Mouse (Mus musculus): ENCODE data around the gene Cdip1. TPM values are rescaled to one million over a fixed set of nuclear protein-coding genes. Genes with fewer than 3 reads are reported as not detected.
A peak's percentile ranks its signal among the peaks of the same experiment; 100 is the strongest.
"Not testable (repeated sequence)": the region's sequence is repeated elsewhere in the genome, so short reads cannot be mapped to it uniquely, and the experiment has no call there.

Gene Cdip1
- polyA plus RNA-seq, 1 experiment = 44.9 TPM

DNA sequence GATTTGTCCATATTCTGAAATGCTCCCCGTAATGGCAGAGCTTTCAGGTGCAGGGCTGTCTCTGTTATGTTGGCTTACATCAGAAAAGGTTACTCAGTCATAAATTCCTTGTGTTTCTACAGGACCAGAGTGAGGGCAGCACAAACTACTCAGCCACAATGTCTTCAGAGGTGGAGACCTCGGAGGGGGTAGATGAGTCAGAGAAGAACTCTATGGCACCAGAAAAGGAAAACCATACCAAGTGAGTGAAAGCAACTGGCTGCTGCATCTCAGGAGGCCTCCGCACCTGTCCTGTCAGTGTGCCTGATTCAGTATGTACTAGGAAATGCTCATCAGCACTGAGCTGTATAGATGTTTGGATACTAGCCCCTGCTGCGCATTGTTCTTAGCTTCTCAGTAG, 27.7 kb downstream of the Cdip1 start:
- Histone ChIP-seq H3K4me2 (ENCODE audit: low read depth) (no peak overlapping the region), H3K27me3 (ENCODE audit: control insufficient read depth, insufficient read depth, insufficient read length) (no peaks in the 10 kb centered on the region), H3K79me2 (ENCODE audit: control insufficient read depth, insufficient read depth) (peaks cover 7% of the 10 kb centered on the region), H3ac (ENCODE audit: control insufficient read depth, insufficient read length) (no peak overlapping the region), H3K36me3 (ENCODE audit: control insufficient read depth, insufficient read depth) (peaks cover 21% of the 10 kb centered on the region), H3K4me3 (no peak overlapping the region)
- no peak for TF ChIP-seq POLR2A (IDR thresholded peaks at IDR 0.05; ENCODE audit: insufficient read length, low read depth)
- TF ChIP-seq MYOD1 (IDR thresholded peaks at IDR 0.05; ENCODE audit: control insufficient read depth in 1 of 3, insufficient read length in 2 of 3, low read depth in 2 of 3) = peak in 1 of 3 experiments; percentile 28
- TF ChIP-seq POLR2AphosphoS2 (IDR thresholded peaks at IDR 0.05; ENCODE audit: insufficient read length, low read depth) = peak; percentile 45

- H3K36me3 ChIP-seq (ENCODE audit: control insufficient read depth, insufficient read depth); H3ac ChIP-seq (ENCODE audit: control insufficient read depth, insufficient read length); H3K4me2 ChIP-seq (ENCODE audit: low read depth); H3K27me3 ChIP-seq (ENCODE audit: control insufficient read depth, insufficient read depth, insufficient read length); H3K79me2 ChIP-seq (ENCODE audit: control insufficient read depth, insufficient read depth); H3K4me3 ChIP-seq: not testable (repeated sequence)
Observed at GRCm38 (mm10) chr16:4756660-4757335, 33.3 kb downstream of the Cdip1 start.

GRCm38 (mm10) chr16:4754045-4754444, 36.0 kb downstream of the Cdip1 start:
- Histone ChIP-seq H3K4me3 (no peak overlapping the region), H3K27me3 (ENCODE audit: control insufficient read depth, insufficient read depth, insufficient read length) (no peaks in the 10 kb centered on the region), H3K79me2 (ENCODE audit: control insufficient read depth, insufficient read depth) (no peaks in the 10 kb centered on the region), H3K4me2 (ENCODE audit: low read depth) (no peak overlapping the region), H3ac (ENCODE audit: control insufficient read depth, insufficient read length) (no peak overlapping the region), H3K36me3 (ENCODE audit: control insufficient read depth, insufficient read depth) (no peaks in the 10 kb centered on the region)
- TF ChIP-seq POLR2AphosphoS2 (IDR thresholded peaks at IDR 0.05; ENCODE audit: insufficient read length, low read depth) (no peak), REST (IDR thresholded peaks at IDR 0.05; ENCODE audit: insufficient read depth, insufficient read length) (no peak), POLR2A (IDR thresholded peaks at IDR 0.05; ENCODE audit: insufficient read length, low read depth) (no peak), TCF12 (IDR thresholded peaks at IDR 0.05; ENCODE audit: insufficient read depth, poor library complexity, severe bottlenecking) (no peak)

DNA sequence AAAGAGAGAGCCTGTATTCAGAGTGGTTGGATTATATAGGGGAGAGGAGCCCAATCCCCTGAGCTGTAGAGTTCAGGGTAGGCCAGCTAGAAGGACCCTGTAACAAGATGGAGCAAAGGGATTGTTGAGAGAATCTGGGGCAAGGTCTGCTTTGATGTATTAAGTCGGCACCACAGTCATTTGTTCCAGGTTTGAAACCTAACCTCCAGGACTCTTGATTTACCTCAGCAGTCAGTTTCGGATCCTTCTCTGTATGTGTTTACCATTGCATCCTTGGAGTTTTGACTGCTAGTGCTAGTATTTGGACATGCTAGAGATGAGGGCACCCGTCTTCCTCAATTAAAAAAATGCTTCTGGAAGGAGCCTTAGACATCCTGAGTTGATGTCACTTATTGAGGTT, 37.9 kb downstream of the Cdip1 start:
- no peak overlapping the region for H3K4me2 ChIP-seq (ENCODE audit: low read depth)
- no peaks in the 10 kb centered on the region for H3K36me3 ChIP-seq (ENCODE audit: control insufficient read depth, insufficient read depth)
- no peak overlapping the region for H3K4me3 ChIP-seq
- no peak overlapping the region for H3ac ChIP-seq (ENCODE audit: control insufficient read depth, insufficient read length)
- H3K79me2 ChIP-seq (ENCODE audit: control insufficient read depth, insufficient read depth) = no peaks in the 10 kb centered on the region
- TF ChIP-seq SRF (IDR thresholded peaks at IDR 0.05; ENCODE audit: control insufficient read depth, insufficient read length, low read depth) = no peak
- H3K27me3 ChIP-seq (ENCODE audit: control insufficient read depth, insufficient read depth, insufficient read length) = no peaks in the 10 kb centered on the region

- no peak for TF ChIP-seq USF1 (IDR thresholded peaks at IDR 0.05; ENCODE audit: low read depth)
- Histone ChIP-seq H3K79me2 (ENCODE audit: control insufficient read depth, insufficient read depth) (peaks cover 8% of the 10 kb centered on the region), H3K4me2 (ENCODE audit: low read depth) (no peak overlapping the region), H3K4me3 (no peak overlapping the region), H3K36me3 (ENCODE audit: control insufficient read depth, insufficient read depth) (no peaks in the 10 kb centered on the region), H3ac (ENCODE audit: control insufficient read depth, insufficient read length) (no peak overlapping the region), H3K27me3 (ENCODE audit: control insufficient read depth, insufficient read depth, insufficient read length) (no peaks in the 10 kb centered on the region)
Observed at GRCm38 (mm10) chr16:4742186-4742585, 47.9 kb downstream of the Cdip1 start.

GRCm38 (mm10) chr16:4739994-4740393, 50.1 kb downstream of the Cdip1 start:
- H3K4me3 ChIP-seq = no peak overlapping the region
- H3K79me2 ChIP-seq (ENCODE audit: control insufficient read depth, insufficient read depth) = peaks cover 17% of the 10 kb centered on the region
- no peak overlapping the region for H3ac ChIP-seq (ENCODE audit: control insufficient read depth, insufficient read length)
- TF ChIP-seq MYOD1 (IDR thresholded peaks at IDR 0.05; ENCODE audit: control insufficient read depth in 1 of 3, insufficient read length in 2 of 3, low read depth in 2 of 3) (no peak), USF1 (IDR thresholded peaks at IDR 0.05; ENCODE audit: low read depth) (no peak), TCF3 (IDR thresholded peaks at IDR 0.05; ENCODE audit: insufficient read length, low read depth) (no peak), TCF12 (IDR thresholded peaks at IDR 0.05; ENCODE audit: insufficient read depth, poor library complexity, severe bottlenecking) (no peak), REST (IDR thresholded peaks at IDR 0.05; ENCODE audit: insufficient read depth, insufficient read length) (no peak), SRF (IDR thresholded peaks at IDR 0.05; ENCODE audit: control insufficient read depth, insufficient read length, low read depth) (no peak), CEBPB (IDR thresholded peaks at IDR 0.05; ENCODE audit: insufficient read depth, poor library complexity, severe bottlenecking) (no peak), POLR2A (IDR thresholded peaks at IDR 0.05; ENCODE audit: insufficient read length, low read depth) (no peak)
- H3K36me3 ChIP-seq (ENCODE audit: control insufficient read depth, insufficient read depth) = no peaks in the 10 kb centered on the region
- no peak overlapping the region for H3K4me2 ChIP-seq (ENCODE audit: low read depth)
- H3K27me3 ChIP-seq (ENCODE audit: control insufficient read depth, insufficient read depth, insufficient read length) = no peaks in the 10 kb centered on the region

DNA sequence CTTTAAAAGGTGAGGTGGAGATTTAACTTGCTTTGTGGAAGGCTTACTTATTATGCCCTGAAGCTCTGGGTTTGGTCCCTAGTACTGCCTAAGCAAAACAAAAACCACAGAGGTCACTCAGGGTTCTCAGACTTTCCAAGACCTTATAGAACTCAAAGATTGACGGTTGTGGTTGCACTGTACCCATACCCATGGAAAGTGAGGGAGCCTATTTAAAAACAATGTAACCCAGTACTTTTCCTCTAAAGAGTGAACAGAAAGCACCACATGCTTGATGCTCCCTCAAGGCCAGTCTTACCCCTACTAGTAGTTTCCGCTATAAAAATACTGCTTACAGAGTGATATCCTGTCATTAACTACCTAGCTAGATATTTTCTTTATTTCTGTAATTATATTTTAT, 53.8 kb downstream of the Cdip1 start:
- no peaks in the 10 kb centered on the region for H3K36me3 ChIP-seq (ENCODE audit: control insufficient read depth, insufficient read depth)
- H3K79me2 ChIP-seq (ENCODE audit: control insufficient read depth, insufficient read depth) = peaks cover 48% of the 10 kb centered on the region
- no peak overlapping the region for H3K4me2 ChIP-seq (ENCODE audit: low read depth)
- no peak overlapping the region for H3ac ChIP-seq (ENCODE audit: control insufficient read depth, insufficient read length)
- H3K27me3 ChIP-seq (ENCODE audit: control insufficient read depth, insufficient read depth, insufficient read length) = no peaks in the 10 kb centered on the region
- TF ChIP-seq MYOG (IDR thresholded peaks at IDR 0.05; ENCODE audit: control insufficient read depth in 1 of 3, insufficient read depth in 1 of 3, insufficient read length in 2 of 3, low read depth in 2 of 3) (no peak), TCF3 (IDR thresholded peaks at IDR 0.05; ENCODE audit: insufficient read length, low read depth) (no peak), CEBPB (IDR thresholded peaks at IDR 0.05; ENCODE audit: insufficient read depth, poor library complexity, severe bottlenecking) (no peak), REST (IDR thresholded peaks at IDR 0.05; ENCODE audit: insufficient read depth, insufficient read length) (no peak), SRF (IDR thresholded peaks at IDR 0.05; ENCODE audit: control insufficient read depth, insufficient read length, low read depth) (no peak), MYOD1 (IDR thresholded peaks at IDR 0.05; ENCODE audit: control insufficient read depth in 1 of 3, insufficient read length in 2 of 3, low read depth in 2 of 3) (no peak), POLR2A (IDR thresholded peaks at IDR 0.05; ENCODE audit: insufficient read length, low read depth) (no peak), E2F4 (IDR thresholded peaks at IDR 0.05; ENCODE audit: insufficient read depth) (no peak), USF1 (IDR thresholded peaks at IDR 0.05; ENCODE audit: low read depth) (no peak), POLR2AphosphoS2 (IDR thresholded peaks at IDR 0.05; ENCODE audit: insufficient read length, low read depth) (no peak), TCF12 (IDR thresholded peaks at IDR 0.05; ENCODE audit: insufficient read depth, poor library complexity, severe bottlenecking) (no peak), MAX (IDR thresholded peaks at IDR 0.05; ENCODE audit: low read depth) (no peak)
- no peak overlapping the region for H3K4me3 ChIP-seq
